Mouse (Mus musculus): Measurements from ENCODE around the gene Arhgef1.
"Not testable (repeated sequence)": the region's sequence is repeated elsewhere in the genome, so short reads cannot be mapped to it uniquely, and the experiment has no call there.

Arhgef1 gene

DNA sequence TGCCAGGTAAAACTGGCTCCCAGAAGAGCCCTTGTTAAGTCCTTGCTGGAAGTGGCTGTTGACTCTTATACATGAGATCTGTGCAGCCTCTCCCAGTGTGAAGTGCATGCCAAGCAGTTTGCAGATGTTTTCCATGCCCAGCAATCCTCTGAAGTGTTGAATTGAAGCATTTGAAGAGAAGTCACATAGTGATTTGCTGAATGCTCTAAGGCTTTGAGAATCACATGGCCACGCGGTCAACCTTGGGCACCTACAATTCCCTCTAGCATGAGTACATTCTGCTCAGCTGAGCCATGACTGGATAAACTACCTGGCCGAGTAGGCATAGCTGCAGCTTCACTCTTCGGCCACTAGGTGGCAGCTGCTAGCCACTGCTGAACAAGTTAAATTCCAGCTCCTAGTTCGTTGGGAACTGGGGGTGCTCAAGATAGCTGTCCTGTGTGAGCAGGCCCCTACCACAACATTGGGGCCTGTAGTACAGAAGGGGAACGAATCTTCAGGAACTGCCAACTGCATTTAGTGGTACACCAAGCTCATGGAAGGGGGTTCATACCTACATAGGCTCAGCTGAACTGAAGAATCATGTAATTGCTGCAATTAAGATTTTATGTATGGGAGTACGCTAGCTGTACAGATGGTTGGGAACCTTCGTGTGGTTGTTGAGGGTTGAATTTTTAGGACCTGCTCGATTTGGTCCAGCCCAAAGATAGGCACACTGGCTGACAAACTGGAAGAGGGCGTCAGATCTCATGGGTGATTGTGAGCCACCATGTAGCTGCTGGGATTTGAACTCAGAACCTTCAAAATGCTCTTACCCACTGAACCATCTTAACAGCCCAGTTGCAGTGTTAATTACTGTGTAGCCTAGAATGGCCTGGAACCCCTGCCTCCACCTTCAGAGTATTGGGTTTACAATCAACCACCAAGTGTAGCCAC lies 12.2 kb upstream of the Arhgef1 start:
- DNase-seq = peak; percentile 82 to 87

GRCm38 (mm10) chr7:24891241-24892124 lies 11.2 kb upstream of the Arhgef1 start:
- no peak for DNase-seq

DNA sequence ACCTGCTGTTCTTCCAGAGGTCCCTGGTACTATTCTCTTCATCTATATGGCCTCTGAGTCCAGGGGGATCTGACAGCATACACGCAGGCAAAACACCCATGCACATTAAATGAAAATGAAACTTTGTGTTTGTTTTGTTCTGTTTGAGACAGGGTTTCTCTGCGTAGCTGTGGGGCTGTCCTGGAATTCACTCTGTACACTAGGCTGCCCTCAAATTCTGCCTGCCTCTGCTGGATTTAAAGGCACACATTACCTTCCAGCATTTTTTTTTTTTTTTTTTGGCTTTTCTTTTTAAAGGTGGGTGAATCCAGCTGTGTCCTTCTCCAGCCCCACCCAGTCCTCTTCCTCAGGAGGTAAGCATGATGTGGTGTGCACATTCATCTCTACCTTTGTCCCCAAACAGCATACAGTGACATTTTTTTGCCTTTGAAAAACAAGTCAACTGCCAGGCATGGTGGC lies 10.6 kb upstream of the Arhgef1 start:
- DNase-seq = no peak

DNA sequence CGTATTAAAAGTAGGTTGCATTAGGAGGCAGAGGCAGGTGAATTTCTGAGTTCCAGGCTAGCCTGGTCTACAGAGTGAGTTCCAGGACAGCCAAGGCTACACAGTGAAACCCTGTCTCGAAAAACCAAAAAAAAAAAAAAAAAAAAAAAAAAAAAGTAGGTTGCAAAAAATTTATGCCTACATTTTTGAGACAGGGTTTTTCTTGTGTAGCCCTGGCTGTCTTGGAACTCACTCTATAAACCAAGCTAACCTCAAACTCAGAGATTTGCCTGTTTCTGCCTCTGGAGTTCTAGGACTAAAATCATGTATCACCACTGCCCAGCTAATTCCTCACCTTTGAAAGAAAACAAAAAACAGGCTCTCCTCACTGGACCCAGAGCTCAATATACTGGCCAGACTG lies 7.0 kb upstream of the Arhgef1 start:
- not testable (repeated sequence) for DNase-seq

DNA sequence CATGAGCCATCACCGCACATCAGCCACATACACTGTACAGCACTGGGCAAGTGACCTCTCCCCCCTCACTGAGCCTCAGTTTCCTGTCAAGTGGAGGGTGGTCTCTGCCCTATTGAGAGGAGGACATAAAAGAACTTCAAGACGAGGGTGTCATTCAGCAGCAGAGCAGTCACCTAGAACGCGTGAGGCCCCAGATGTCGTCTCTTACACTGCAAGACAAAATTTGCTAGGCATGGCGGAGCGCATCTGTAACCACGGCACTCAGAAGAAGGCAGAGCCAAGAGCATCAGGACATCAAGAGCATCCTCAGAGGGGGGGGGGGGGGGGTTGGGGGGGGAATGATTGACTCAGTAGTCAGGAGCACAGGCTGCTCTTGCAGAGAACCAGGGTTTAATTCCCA lies 6.4 kb upstream of the Arhgef1 start:
- no peak for DNase-seq

GRCm38 (mm10) chr7:24897224-24897623 lies 5.5 kb upstream of the Arhgef1 start, which contains the start of gene Cd79a:
Gene Cd79a (plus strand): TSS chr7:24897381.
- no peak for DNase-seq

GRCm38 (mm10) chr7:24897959-24898358 lies 4.8 kb upstream of the Arhgef1 start:
- DNase-seq = no peak

- DNase-seq = no peak
Measured at GRCm38 (mm10) chr7:24901114-24901513, 1.6 kb upstream of the Arhgef1 start.

DNA sequence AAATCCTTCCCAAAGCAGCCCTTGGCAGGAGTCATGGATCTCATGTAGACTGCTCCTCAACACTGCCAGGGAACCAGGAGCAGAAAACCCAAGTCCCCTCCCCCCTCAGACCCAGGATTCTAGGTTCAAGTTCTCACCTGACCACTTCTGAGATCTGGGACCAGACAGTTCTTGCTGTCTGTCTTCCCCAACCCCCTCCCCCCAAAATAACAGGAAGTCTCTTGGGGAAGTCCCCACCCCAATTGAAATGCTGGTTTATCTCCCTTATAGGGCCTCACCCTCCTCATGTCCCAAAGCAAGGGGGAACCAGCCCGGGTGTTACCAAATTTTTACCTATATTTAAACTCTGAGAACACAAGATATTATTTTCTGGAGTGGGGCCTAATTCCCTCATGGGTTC lies 870 bp upstream of the Arhgef1 start:
- DNase-seq = peak in 1 of 2 experiments; percentile 39

GRCm38 (mm10) chr7:24902264-24902629 lies 465 bp upstream of the Arhgef1 start:
- DNase-seq = no peak

DNA sequence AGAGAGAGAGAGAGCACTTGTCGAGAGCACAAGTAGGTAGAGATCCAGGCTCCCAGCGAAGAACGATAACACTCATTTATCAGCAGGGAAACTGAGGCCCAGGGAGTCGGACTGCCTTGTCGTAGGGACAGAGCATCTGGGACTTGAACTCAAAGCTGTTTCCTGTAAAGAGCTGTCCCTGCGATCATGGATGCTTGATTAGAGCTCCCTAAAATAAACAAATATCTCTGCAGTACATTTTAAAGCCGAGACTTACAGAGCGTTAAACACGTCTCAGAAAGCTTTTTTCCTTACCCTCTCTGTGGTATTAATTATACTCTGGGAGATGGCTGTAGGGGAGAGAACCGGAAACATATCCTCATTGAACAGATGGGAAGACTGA lies 723 bp downstream of the Arhgef1 start:
- DNase-seq = no peak

DNA sequence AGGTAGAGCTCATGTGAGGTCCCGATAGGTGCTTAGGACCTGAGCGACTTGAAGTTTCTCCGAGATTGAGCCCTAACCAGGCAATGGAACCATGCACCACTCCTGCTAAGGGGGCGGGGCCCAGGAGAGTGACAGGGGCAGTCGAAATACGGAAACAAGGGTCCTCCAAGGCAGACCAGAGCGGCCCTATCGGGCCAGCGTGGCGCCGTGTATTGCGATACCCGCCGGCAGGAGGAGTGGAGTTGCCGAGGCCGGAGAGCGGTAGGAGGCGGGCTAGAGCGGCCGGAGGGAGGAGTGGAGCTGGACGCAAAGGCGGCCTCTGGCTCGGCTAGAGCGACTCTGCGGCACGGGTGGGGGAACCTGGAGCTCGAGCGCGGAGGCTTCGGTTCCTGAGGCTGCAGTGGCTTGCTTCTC lies 1.4 kb downstream of the Arhgef1 start:
- DNase-seq = peak; percentile 97 to 99

- DNase-seq = peak; percentile 81 to 84
Measured at GRCm38 (mm10) chr7:24904936-24905335, 2.2 kb downstream of the Arhgef1 start.

DNA sequence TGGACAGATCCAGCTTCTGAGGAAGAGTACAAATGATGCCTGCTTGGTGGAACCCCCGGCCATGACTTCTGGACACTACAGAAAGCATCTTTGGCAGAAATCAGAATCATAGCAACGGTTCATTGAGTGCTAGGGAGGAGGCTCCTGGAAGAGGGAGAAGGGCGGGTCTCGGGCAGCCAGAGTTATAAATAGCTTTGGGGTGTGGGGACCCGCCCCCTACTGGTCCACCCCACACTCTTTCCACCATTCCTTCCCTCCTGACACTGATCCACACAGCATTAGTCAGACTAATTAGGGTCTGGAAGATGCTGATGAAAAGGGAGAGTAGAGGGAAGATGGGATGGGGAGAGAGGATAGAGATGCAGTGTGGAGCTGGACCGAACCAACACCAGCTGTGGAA lies 3.8 kb downstream of the Arhgef1 start:
- no peak for DNase-seq

- no peak for DNase-seq
Measured at GRCm38 (mm10) chr7:24907211-24907748, 4.6 kb downstream of the Arhgef1 start.

DNA sequence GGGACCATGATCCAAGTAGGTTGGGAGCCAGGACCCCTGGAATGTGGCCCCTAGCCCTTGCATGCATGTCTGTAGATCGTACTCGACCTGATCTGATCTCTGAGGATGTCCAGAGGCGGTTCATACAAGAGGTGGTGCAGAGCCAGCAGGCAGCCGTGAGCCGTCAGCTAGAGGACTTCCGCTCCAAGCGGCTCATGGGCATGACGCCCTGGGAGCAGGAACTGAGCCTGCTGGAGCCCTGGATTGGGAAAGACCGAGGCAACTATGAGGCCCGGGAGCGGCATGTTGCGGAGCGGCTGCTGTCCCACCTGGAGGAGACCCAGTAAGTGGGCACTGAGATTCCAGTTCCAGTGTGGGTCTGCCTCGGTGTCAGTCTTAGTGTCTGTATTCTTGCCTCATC lies 9.8 kb downstream of the Arhgef1 start:
- no peak for DNase-seq

DNA sequence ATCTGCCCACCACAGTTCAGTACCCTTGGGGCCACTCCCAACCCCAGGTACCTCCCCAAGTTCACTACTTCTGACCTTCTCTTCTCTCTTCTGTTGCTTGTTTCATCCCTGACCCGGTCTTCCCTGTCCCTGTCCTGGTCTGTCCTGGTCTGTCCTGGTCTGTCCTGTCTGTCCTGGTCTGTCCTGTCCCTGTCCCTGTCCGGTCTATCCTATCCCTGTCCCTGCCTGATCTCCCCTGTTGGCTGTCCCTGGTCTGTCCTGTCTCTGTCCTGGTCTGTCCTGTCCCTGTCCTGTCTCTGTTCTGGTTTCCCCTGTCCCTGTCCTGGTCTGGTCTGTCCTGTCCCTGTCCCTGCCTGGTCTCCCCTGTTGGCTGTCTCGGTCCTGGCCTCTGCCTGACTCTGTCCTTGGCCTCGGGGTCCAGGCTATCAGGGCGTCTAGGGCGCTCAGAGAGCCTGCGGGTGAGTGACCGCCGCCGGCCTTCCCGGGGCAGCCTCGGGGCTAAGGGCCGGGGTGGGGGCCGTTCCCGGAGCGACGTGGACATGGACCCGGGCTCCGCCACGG lies 16.1 kb downstream of the Arhgef1 start:
- no peak for DNase-seq

DNA sequence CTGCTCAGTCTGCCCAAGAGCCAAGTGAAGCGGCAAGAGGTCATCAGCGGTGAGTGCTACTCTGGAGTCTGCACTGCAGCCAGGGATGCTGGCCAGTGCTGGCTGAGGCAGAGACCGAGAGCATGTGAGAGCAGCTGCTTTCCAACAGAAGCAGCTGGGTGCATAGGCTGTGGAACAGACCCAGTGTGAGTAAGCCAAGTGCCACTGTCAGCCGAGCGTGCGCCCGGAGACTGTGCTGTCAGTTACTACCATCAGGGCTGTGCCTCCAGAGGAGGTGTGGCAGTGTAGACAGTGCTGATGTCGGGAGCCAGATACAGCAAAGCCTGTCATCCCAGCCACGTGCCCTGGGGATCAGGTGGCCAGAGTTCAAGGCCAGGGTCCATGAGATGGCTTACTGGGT lies 17.0 kb downstream of the Arhgef1 start:
- peak; percentile 76 to 82 for DNase-seq

- DNase-seq = peak; percentile 53 to 55
Measured at GRCm38 (mm10) chr7:24930475-24930874, 27.8 kb downstream of the Arhgef1 start.

DNA sequence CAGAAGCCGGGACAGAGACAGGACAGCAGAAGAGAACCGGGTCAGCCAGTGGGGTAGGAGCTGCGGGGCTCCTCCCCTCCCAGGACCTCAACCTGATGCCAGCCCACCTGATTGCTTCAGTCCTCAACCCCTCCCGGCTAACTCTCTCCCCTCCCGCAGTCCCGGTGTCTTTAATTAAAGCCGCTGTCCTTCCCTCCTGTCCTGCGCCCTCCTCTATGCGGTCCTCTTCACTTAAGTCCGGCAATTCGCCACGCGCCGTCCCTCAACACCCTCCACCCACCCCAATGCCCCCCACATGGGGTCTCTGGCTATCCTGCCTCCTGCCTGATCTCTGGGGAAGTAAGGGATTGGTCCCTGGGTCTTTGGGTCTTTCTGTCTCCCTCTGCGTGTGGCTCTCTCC lies 28.9 kb downstream of the Arhgef1 start:
- no peak for DNase-seq

DNA sequence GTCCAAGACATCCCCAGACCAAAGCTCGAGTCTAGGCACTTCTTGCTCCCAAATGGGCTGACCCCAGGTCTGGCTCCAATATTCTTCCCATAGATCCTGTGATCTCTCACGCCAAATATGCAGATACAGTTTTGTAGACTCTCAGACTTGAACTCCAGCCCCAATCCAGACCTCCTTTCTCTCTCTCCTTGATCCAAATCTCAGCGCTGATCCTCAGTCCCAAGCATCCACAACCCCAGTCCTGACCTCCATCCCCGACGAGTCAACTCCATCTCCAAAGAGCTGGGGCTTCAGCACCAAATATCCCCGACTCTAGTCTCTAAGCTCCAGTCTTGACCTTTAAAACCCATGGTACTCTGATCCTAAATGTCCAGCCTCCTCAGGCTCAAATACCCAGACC lies 40.9 kb downstream of the Arhgef1 start:
- DNase-seq = no peak

GRCm38 (mm10) chr7:24944257-24944950 lies 41.7 kb downstream of the Arhgef1 start, which contains the start of gene Gm4881:
Gene Gm4881 (minus strand): TSS chr7:24944494.
- no peak for DNase-seq
